Mouse (Mus musculus): ENCODE data around the gene Cpsf4l.

GRCm38 (mm10) chr11:113657221-113657620 lies 52.6 kb downstream of the Cpsf4l start:
- TF ChIP-seq MAFK (IDR thresholded peaks at IDR 0.05; ENCODE audit: insufficient read depth, low read depth, low read length) (no peak), HCFC1 (IDR thresholded peaks at IDR 0.05; ENCODE audit: borderline replicate concordance, insufficient read depth, low read length) (no peak), CHD2 (IDR thresholded peaks at IDR 0.05; ENCODE audit: low read depth, low read length) (no peak), ZC3H11A (IDR thresholded peaks at IDR 0.05; ENCODE audit: borderline replicate concordance, low read depth, low read length) (no peak), ZNF384 (IDR thresholded peaks at IDR 0.05; ENCODE audit: low read depth, low read length) (no peak)
